Mouse (Mus musculus) lung, embryonic 15.5 days (tissue): ENCODE results near the gene Cd27. TPM values are rescaled to one million over a fixed set of nuclear protein-coding genes. Genes with fewer than 3 reads are reported as not detected.

Source experiments
- ATAC-seq: fragments of 200-750 bp; cut with Nextera tagmentation; 2 replicates; pipeline ENCODE4 v1.8.0; 2017; ENCODE audit warnings: moderate number of reproducible peaks, borderline replicate concordance; ENCODE audit not compliant: low FRiP score, low TSS enrichment; ENCODE audit errors: extremely low read depth
- H3K27ac ChIP-seq: fragments of 300-500 bp; sonication (generic); 2 replicates; pipeline ENCODE4 v1.5.1; 2015; ENCODE audit warnings: moderate library complexity, mild to moderate bottlenecking, inconsistent platforms
- H3K27me3 ChIP-seq: fragments of 300-500 bp; sonication (generic); 2 replicates; pipeline ENCODE4 v1.6.1; 2015; ENCODE audit warnings: inconsistent platforms
- H3K36me3 ChIP-seq: fragments of 300-500 bp; sonication (generic); 2 replicates; pipeline ENCODE4 v1.6.1; 2015; ENCODE audit warnings: inconsistent platforms
- H3K4me1 ChIP-seq: fragments of 300-500 bp; sonication (generic); 2 replicates; pipeline ENCODE4 v1.6.1; 2015; ENCODE audit warnings: inconsistent platforms
- H3K4me2 ChIP-seq: fragments of 300-500 bp; sonication (generic); 2 replicates; pipeline ENCODE4 v1.6.1; 2015; ENCODE audit warnings: inconsistent platforms, mild to moderate bottlenecking, moderate library complexity
- H3K4me3 ChIP-seq: fragments of 300-500 bp; sonication (generic); 2 replicates; pipeline ENCODE4 v1.5.1; 2015; ENCODE audit warnings: mild to moderate bottlenecking, inconsistent platforms
- H3K9ac ChIP-seq: fragments of 300-500 bp; sonication (generic); 2 replicates; pipeline ENCODE4 v1.6.1; 2015; ENCODE audit warnings: inconsistent platforms
- H3K9me3 ChIP-seq: fragments of 300-500 bp; sonication (generic); 2 replicates; pipeline ENCODE4 v1.6.1; 2016; ENCODE audit warnings: inconsistent platforms
- WGBS: fragments of 180-500 bp; shearing (Covaris S2); methylation state at CpG from one replicate; pipeline ENCODE4 v1.1.7; 2015; 5-methylcytosine and 5-hydroxymethylcytosine counted together
- microRNA-seq: library from miRNA; unstranded; fragments of <30 nt; microRNA quantifications from one replicate; pipeline ENCODE4, GENCODE M21; 2016
- polyA plus RNA-seq: library from polyadenylated mRNA; unstranded; fragments of >200 nt; fragmentation: Nextera tagmentation; extraction: Ambion mirVana; gene quantifications from 2 replicates; pipeline ENCODE4 v1.2.1, GENCODE M21; 2015

The Cd27 gene
- polyA plus RNA-seq, 1 experiment from 2014 or later: 4.5 TPM

- no peaks in the 10 kb centered on the region for H3K9me3 ChIP-seq
- no peak overlapping the region for H3K27ac ChIP-seq
- no peak for ATAC-seq
- no peaks in the 10 kb centered on the region for H3K27me3 ChIP-seq
- 71% methylated on average over 3 of the region's 3 CpGs for WGBS
- H3K9ac ChIP-seq: no peak overlapping the region
- H3K4me3 ChIP-seq: no peak overlapping the region
- H3K4me2 ChIP-seq: no peak overlapping the region
- H3K4me1 ChIP-seq: peaks cover 12% of the 10 kb centered on the region
- peaks cover 23% of the 10 kb centered on the region for H3K36me3 ChIP-seq
Observed at GRCm38 (mm10) chr6:125196301-125196700, 40.5 kb downstream of the Cd27 start.

- peaks cover 12% of the 10 kb centered on the region for H3K4me1 ChIP-seq
Observed at GRCm38 (mm10) chr6:125195541-125196075, 41.2 kb downstream of the Cd27 start.

GRCm38 (mm10) chr6:125193390-125193789 is 43.4 kb downstream of the Cd27 start:
- no peaks in the 10 kb centered on the region for H3K27me3 ChIP-seq
- peaks cover 36% of the 10 kb centered on the region for H3K36me3 ChIP-seq
- H3K4me1 ChIP-seq: peaks cover 22% of the 10 kb centered on the region
- no peaks in the 10 kb centered on the region for H3K9me3 ChIP-seq
- H3K27ac ChIP-seq: no peak overlapping the region
- ATAC-seq: no peak
- 54% methylated on average over 7 of the region's 7 CpGs for WGBS
- H3K4me3 ChIP-seq: 0 out of 2 replicates have a peak overlapping the region, but pooled peaks have one; percentile 64
- H3K4me2 ChIP-seq: peak overlapping the region; percentile 66
- H3K9ac ChIP-seq: no peak overlapping the region

More at GRCm38 (mm10) chr6:125195541-125196075, 41.2 kb downstream of the Cd27 start:
- ATAC-seq: no peak
- no peak overlapping the region for H3K27ac ChIP-seq
- H3K9ac ChIP-seq: no peak overlapping the region
- no peak overlapping the region for H3K4me3 ChIP-seq
- H3K4me2 ChIP-seq: no peak overlapping the region
- 36% methylated on average over 1 of the region's 1 CpGs for WGBS
- no peaks in the 10 kb centered on the region for H3K27me3 ChIP-seq
- peaks cover 23% of the 10 kb centered on the region for H3K36me3 ChIP-seq
- no peaks in the 10 kb centered on the region for H3K9me3 ChIP-seq

GRCm38 (mm10) chr6:125192841-125193240 is 44.0 kb downstream of the Cd27 start:
- Histone ChIP-seq H3K9me3 (no peaks in the 10 kb centered on the region), H3K4me1 (peaks cover 22% of the 10 kb centered on the region), H3K27ac (peak overlapping the region; percentile 99), H3K4me3 (peak overlapping the region; percentile 64), H3K9ac (peak overlapping the region; percentile 80), H3K4me2 (peak overlapping the region; percentile 66), H3K36me3 (peaks cover 42% of the 10 kb centered on the region), H3K27me3 (no peaks in the 10 kb centered on the region)
- ATAC-seq: no peak
- 25% methylated on average over 5 of the region's 5 CpGs for WGBS

- H3K9me3 ChIP-seq: no peaks in the 10 kb centered on the region
- no peaks in the 10 kb centered on the region for H3K27me3 ChIP-seq
- peak overlapping the region; percentile 66 for H3K4me2 ChIP-seq
- peak overlapping the region; percentile 80 for H3K9ac ChIP-seq
- H3K4me1 ChIP-seq: peaks cover 22% of the 10 kb centered on the region
- ATAC-seq: peak; percentile 93
- peak overlapping the region; percentile 64 for H3K4me3 ChIP-seq
- H3K36me3 ChIP-seq: peaks cover 48% of the 10 kb centered on the region
- H3K27ac ChIP-seq: peak overlapping the region; percentile 99
- WGBS: under 1% methylated on average over 34 of the region's 34 CpGs
Observed at GRCm38 (mm10) chr6:125192016-125192714, 44.6 kb downstream of the Cd27 start.

- peak within 1 kb of the TSS; percentile 80 for H3K9ac ChIP-seq
Observed at GRCm38 (mm10) chr6:125191332-125192015, 45.3 kb downstream of the Cd27 start, which contains the start of the genes Ncapd2 and Mrpl51. Ncapd2 (minus strand) TSS chr6:125191701. Mrpl51 (plus strand) TSS chr6:125191801.

GRCm38 (mm10) chr6:125190816-125191215 is 46.0 kb downstream of the Cd27 start:
- Histone ChIP-seq H3K27me3 (no peaks in the 10 kb centered on the region), H3K9ac (peak overlapping the region; percentile 67), H3K4me2 (peak overlapping the region; percentile 58), H3K4me1 (peaks cover 22% of the 10 kb centered on the region), H3K4me3 (peak overlapping the region; percentile 64), H3K27ac (peak overlapping the region; percentile 99), H3K36me3 (peaks cover 61% of the 10 kb centered on the region), H3K9me3 (no peaks in the 10 kb centered on the region)
- ATAC-seq: no peak

More at GRCm38 (mm10) chr6:125191332-125192015, 45.3 kb downstream of the Cd27 start, which contains the start of the genes Ncapd2 and Mrpl51:
- Histone ChIP-seq H3K27ac (peak within 1 kb of the TSS; percentile 99), H3K27me3 (no peaks in the 10 kb centered on the region), H3K4me2 (peak within 1 kb of the TSS; percentile 66), H3K4me3 (peak within 1 kb of the TSS; percentile 64), H3K36me3 (peaks cover 55% of the 10 kb centered on the region), H3K9me3 (no peaks in the 10 kb centered on the region), H3K4me1 (peaks cover 22% of the 10 kb centered on the region)
- under 1% methylated on average over 54 of the region's 54 CpGs for WGBS
- ATAC-seq: peak; percentile 97

GRCm38 (mm10) chr6:125186203-125186602 is 50.6 kb downstream of the Cd27 start:
- ATAC-seq: no peak
- WGBS: 96% methylated on average over 10 of the region's 10 CpGs
- no peak overlapping the region for H3K4me2 ChIP-seq

More at GRCm38 (mm10) chr6:125186203-125186602, 50.6 kb downstream of the Cd27 start:
- peaks cover 10% of the 10 kb centered on the region for H3K4me1 ChIP-seq
- H3K27ac ChIP-seq: no peak overlapping the region
- H3K27me3 ChIP-seq: no peaks in the 10 kb centered on the region
- no peak overlapping the region for H3K4me3 ChIP-seq
- H3K9ac ChIP-seq: no peak overlapping the region
- H3K9me3 ChIP-seq: no peaks in the 10 kb centered on the region
- H3K36me3 ChIP-seq: peaks cover 84% of the 10 kb centered on the region

Small RNA genes lying within 50 kb of the gene (microRNA-seq; reads per million reads assigned to microRNA genes)
- 0.74 reads per million for gene Mir3098
- gene Mir8113: not detected

Other genes starting within 250 kb of the Cd27 start
- gene Pianp, start 240.3 kb downstream of the Cd27 start, polyA plus RNA-seq: 0.74 and 0.96 TPM in 2 replicates
- gene Zfp384, start 227.9 kb downstream of the Cd27 start, polyA plus RNA-seq: 21.3 and 24.4 TPM in 2 replicates
- 138 and 149 TPM in 2 replicates for gene Ing4, start 197.2 kb downstream of the Cd27 start, polyA plus RNA-seq
- gene Acrbp, start 187.3 kb downstream of the Cd27 start, polyA plus RNA-seq: 10.8 and 12.9 TPM in 2 replicates
- 0.38 and 0.69 TPM in 2 replicates for gene Lpar5, start 169.1 kb downstream of the Cd27 start, polyA plus RNA-seq
- 68.5 and 69.3 TPM in 2 replicates for gene Chd4, start 141.0 kb downstream of the Cd27 start, polyA plus RNA-seq
- gene Nop2, start 105.1 kb downstream of the Cd27 start, polyA plus RNA-seq: 56.5 and 58.8 TPM in 2 replicates
- 5.7 and 6.8 TPM in 2 replicates for gene Iffo1, start 91.8 kb downstream of the Cd27 start, polyA plus RNA-seq
- 1,765 and 1,844 TPM in 2 replicates for gene Gapdh, start 70.5 kb downstream of the Cd27 start, polyA plus RNA-seq
- gene Ncapd2, start 45.3 kb downstream of the Cd27 start, polyA plus RNA-seq: 136 and 139 TPM in 2 replicates
- gene Mrpl51, start 45.2 kb downstream of the Cd27 start, polyA plus RNA-seq: 208 and 224 TPM in 2 replicates
- gene Vamp1, start 21.5 kb downstream of the Cd27 start, polyA plus RNA-seq: 4.2 and 5.4 TPM in 2 replicates
- gene Tapbpl, start 5.2 kb downstream of the Cd27 start, polyA plus RNA-seq: 7.0 and 10.9 TPM in 2 replicates
- 0.22 and 0.31 TPM in 2 replicates for gene Tuba3a, start 49.0 kb upstream of the Cd27 start, polyA plus RNA-seq
- 79.1 and 82.5 TPM in 2 replicates for gene Ltbr, start 76.9 kb upstream of the Cd27 start, polyA plus RNA-seq
- 5.0 and 5.8 TPM in 2 replicates for gene Scnn1a, start 83.6 kb upstream of the Cd27 start, polyA plus RNA-seq
- gene Tnfrsf1a, start 112.4 kb upstream of the Cd27 start, polyA plus RNA-seq: 88.3 and 101 TPM in 2 replicates
- gene Plekhg6, start 143.8 kb upstream of the Cd27 start, polyA plus RNA-seq: 0.31 and 0.36 TPM in 2 replicates